Mouse (Mus musculus): ENCODE measurements around the gene Rab35. TPM values are rescaled to one million over a fixed set of nuclear protein-coding genes. Genes with fewer than 3 reads are reported as not detected.

Rab35 gene
- polyA plus RNA-seq, 1 experiment from 2014 or later = 17.1 TPM

DNA sequence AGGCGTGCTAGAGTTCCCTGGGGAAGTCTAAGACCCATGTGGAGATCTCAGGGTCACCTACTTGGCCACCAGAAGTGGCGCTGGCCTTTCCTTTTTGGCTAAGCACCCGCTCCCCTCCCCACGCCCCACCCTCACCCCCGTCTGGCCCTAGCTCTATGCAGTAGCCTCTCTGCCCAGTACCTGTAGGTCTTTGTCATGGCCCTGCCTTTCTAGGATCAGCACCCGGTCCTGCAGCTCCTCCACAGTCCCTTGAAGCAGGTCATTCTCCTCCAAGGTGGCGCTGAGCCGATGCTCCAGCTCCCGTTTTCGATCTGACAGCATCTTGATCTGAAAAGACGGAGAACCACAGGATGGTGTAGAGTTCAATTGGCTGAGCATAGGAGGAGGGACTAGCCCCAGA, 38.3 kb downstream of the Rab35 start:
- H3K9me3 ChIP-seq = no peaks in the 10 kb centered on the region
- H3K4me1 ChIP-seq (replicated peaks) = peaks cover 6% of the 10 kb centered on the region
- H3K4me2 ChIP-seq = no peak overlapping the region
- H3K27ac ChIP-seq (replicated peaks) = no peak overlapping the region
- 91% methylated on average over 11 of the region's 11 CpGs for WGBS
- H3K9ac ChIP-seq = no peak overlapping the region
- H3K36me3 ChIP-seq = peaks cover 19% of the 10 kb centered on the region; the same call in 1 of the 2 replicates
- no peak overlapping the region for H3K4me3 ChIP-seq
- ATAC-seq (ENCODE audit: low read depth) = no peak
- no peaks in the 10 kb centered on the region for H3K27me3 ChIP-seq

DNA sequence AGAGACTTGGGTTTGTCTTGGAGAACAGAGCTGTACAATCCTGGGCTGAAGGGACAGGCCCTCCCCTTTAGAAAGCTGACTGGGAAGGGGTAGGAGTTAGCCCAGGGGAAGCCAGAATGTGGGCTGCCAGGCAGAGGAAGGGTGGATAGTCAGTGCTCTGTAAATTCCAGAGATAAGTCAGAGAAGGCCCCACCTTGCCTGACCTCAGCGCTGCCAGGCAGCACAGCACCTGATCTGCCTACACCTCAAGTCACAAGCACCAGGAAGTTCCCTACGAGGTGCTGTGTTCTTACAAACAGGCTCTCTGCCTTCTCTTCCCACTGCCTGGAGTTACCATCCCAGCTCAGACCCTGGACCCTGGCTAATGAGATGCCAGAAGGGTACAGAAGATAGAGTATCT, 38.7 kb downstream of the Rab35 start:
- 76% methylated on average over 2 of the region's 2 CpGs for WGBS
- Histone ChIP-seq H3K4me1 (replicated peaks) (peaks cover 6% of the 10 kb centered on the region), H3K27me3 (no peaks in the 10 kb centered on the region), H3K9ac (no peak overlapping the region), H3K36me3 (peaks cover 19% of the 10 kb centered on the region; the same call in 1 of the 2 replicates), H3K9me3 (no peaks in the 10 kb centered on the region), H3K4me3 (no peak overlapping the region), H3K27ac (replicated peaks) (no peak overlapping the region), H3K4me2 (no peak overlapping the region)
- ATAC-seq (ENCODE audit: low read depth) = no peak

DNA sequence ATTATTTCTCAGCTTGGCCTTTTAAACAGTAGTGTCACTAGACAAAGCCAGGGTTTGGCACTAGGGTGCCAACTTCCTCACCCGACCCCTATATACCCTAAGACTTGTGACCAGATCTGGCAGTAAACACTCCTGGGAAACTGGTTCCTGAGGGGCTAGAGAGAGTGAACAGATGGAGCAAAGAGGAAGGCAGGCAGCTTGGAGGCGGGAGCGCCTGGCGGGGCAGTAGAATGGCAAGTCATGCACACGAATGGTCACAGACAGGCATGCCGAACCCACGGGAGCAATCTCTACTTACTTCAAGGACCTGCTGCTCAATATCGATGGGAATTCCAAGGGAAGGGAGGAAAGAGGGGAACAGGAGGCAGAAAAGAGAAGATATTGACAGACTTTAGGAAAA, 40.1 kb downstream of the Rab35 start:
- no peaks in the 10 kb centered on the region for H3K4me1 ChIP-seq (replicated peaks)
- no peaks in the 10 kb centered on the region for H3K9me3 ChIP-seq
- no peak overlapping the region for H3K4me3 ChIP-seq
- no peak for ATAC-seq (ENCODE audit: low read depth)
- H3K36me3 ChIP-seq = peaks cover 19% of the 10 kb centered on the region; the same call in 1 of the 2 replicates
- H3K9ac ChIP-seq = no peak overlapping the region
- H3K27me3 ChIP-seq = no peaks in the 10 kb centered on the region
- 50% methylated on average over 8 of the region's 8 CpGs for WGBS
- no peak overlapping the region for H3K27ac ChIP-seq (replicated peaks)
- H3K4me2 ChIP-seq = no peak overlapping the region

DNA sequence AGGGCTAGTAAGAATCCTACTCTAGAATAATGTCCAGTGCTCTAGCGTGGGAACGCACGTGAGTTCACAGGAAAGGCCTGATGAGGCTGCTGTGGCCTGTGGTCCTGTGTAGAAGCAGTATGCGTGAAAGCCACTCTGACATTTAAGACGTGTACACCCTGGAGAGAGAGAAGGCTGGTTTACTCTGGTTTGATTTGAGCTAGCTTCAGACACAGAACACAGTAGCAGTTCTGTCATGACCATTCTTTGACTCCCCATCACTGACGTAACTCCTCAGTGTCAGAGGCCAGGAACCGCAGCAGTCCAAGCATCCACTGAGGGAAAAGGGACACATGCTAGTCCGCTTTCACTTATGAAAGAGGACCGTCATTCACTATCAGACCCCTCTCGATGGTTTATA, 53.4 kb downstream of the Rab35 start:
- ATAC-seq (ENCODE audit: low read depth) = no peak
- Histone ChIP-seq H3K4me2 (no peak overlapping the region), H3K9me3 (no peaks in the 10 kb centered on the region), H3K4me3 (no peak overlapping the region), H3K27ac (replicated peaks) (no peak overlapping the region), H3K27me3 (no peaks in the 10 kb centered on the region), H3K9ac (no peak overlapping the region), H3K36me3 (no peaks in the 10 kb centered on the region), H3K4me1 (replicated peaks) (no peaks in the 10 kb centered on the region; the same call in 1 of the 2 replicates)
- WGBS = 87% methylated on average over 10 of the region's 10 CpGs

DNA sequence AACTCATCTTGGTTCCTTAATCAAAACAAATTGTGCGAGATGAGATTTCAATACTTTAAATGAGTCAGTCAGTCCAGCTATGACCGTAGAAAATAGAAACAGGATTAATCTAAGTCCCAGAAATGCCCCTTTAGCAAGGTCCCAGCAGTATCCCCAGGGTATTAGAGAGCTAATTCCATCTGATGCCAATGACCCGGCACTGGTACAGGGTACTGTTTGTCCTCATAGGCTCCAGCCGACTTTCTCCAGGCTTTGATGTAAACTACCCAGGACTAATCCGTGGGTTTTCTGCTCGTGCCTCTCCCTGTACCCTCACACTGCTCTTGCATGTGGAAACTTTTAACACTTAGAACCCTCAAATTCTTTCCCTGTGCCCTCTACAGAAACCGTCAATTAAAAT, 55.0 kb downstream of the Rab35 start:
- no peaks in the 10 kb centered on the region; the same call in 1 of the 2 replicates for H3K4me1 ChIP-seq (replicated peaks)
- H3K4me2 ChIP-seq = no peak overlapping the region
- no peak overlapping the region for H3K9ac ChIP-seq
- no peaks in the 10 kb centered on the region for H3K9me3 ChIP-seq
- no peaks in the 10 kb centered on the region for H3K36me3 ChIP-seq
- WGBS = 67% methylated on average over 7 of the region's 7 CpGs
- H3K27me3 ChIP-seq = no peaks in the 10 kb centered on the region
- ATAC-seq (ENCODE audit: low read depth) = no peak
- H3K27ac ChIP-seq (replicated peaks) = no peak overlapping the region
- H3K4me3 ChIP-seq = no peak overlapping the region

DNA sequence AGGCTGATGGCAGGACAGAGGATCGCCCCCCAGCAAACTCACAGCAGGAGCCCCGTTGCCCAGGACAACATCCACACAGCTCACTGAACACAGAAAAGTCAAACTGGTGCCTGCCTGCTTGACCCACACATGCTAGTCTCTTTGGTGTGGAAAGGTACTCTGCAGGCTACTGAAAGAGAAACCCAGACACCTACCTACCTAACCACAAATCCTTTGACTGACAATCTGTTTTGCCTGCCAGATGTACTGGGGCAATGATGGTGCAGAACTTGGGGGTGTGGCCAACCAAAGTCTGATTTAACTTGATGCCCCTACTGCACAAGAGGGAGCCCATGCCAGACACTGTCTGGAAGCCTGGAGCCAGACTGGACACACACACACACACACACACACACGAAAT, 61.6 kb downstream of the Rab35 start:
- Histone ChIP-seq H3K9me3 (no peaks in the 10 kb centered on the region), H3K36me3 (no peaks in the 10 kb centered on the region), H3K4me2 (no peak overlapping the region), H3K4me3 (no peak overlapping the region), H3K27me3 (no peaks in the 10 kb centered on the region), H3K4me1 (replicated peaks) (peaks cover 7% of the 10 kb centered on the region; the same call in 1 of the 2 replicates), H3K9ac (no peak overlapping the region), H3K27ac (replicated peaks) (no peak overlapping the region)
- ATAC-seq (ENCODE audit: low read depth) = no peak
- WGBS = 53% methylated on average over 3 of the region's 3 CpGs

DNA sequence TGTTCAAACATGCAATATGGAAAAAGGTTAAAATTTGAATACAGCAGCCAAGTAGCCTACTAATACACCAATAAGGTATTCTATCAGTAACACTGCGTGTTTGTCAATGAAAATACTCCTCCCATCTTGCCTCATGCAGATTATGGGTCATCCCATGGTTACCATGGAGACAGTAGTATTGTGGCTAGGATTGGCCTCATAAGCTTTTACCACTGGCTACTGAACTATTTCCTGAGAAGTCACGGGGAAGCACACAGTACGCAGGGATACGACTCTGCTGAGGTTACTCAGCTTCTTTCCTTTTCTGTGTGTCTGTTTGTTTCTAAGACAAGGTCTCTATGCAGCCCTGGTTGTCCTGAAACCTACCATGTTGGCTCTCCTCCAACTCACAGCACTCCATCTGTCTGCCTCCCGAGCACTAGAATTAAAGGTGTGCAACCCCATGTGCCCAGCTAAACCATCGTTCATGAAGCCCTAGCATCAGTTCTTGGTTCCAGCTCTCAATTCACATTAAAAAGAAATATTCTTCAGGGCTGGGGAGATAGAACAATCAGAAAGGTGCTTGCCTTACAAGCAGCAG, 63.6 kb downstream of the Rab35 start:
- WGBS = 51% methylated on average over 6 of the region's 6 CpGs
- Histone ChIP-seq H3K4me1 (replicated peaks) (peaks cover 7% of the 10 kb centered on the region; the same call in 1 of the 2 replicates), H3K36me3 (no peaks in the 10 kb centered on the region), H3K4me2 (no peak overlapping the region), H3K4me3 (no peak overlapping the region), H3K9me3 (no peaks in the 10 kb centered on the region), H3K27me3 (no peaks in the 10 kb centered on the region), H3K27ac (replicated peaks) (0 out of 2 replicates have a peak overlapping the region, but pooled peaks have one; percentile 13), H3K9ac (no peak overlapping the region)
- no peak for ATAC-seq (ENCODE audit: low read depth)

DNA sequence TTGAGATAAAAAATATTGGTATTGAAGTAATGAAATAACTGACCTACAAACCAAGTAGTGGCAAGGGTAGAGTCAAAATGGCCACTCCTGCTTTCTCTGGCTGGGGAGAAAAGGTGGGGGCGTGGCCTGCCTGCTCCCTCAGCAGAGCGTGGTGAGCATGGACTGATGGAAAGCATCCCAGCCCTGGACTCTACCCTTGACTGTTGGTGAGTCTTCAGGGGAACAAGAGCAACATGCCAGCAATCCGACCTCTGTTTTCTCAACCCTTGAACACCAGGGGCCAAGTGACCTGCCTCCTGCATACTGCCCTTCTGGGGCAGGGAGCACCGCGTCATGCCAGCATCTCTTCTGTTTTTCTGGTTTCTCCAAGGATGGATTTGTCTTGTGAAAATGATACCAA, 65.1 kb downstream of the Rab35 start:
- Histone ChIP-seq H3K4me2 (no peak overlapping the region), H3K4me3 (no peak overlapping the region), H3K27ac (replicated peaks) (no peak overlapping the region), H3K36me3 (no peaks in the 10 kb centered on the region), H3K4me1 (replicated peaks) (peaks cover 7% of the 10 kb centered on the region; the same call in 1 of the 2 replicates), H3K9ac (no peak overlapping the region), H3K27me3 (no peaks in the 10 kb centered on the region), H3K9me3 (no peaks in the 10 kb centered on the region)
- no peak for ATAC-seq (ENCODE audit: low read depth)
- 70% methylated on average over 5 of the region's 5 CpGs for WGBS

Small RNA genes within 50 kb of the gene (microRNA-seq; reads per million reads assigned to microRNA genes)
- gene Mir7030 = not detected

Other genes with a start within 250 kb of the Rab35 start
- 66.5 and 66.7 TPM in 2 replicates for gene Msi1, start 202.3 kb upstream of the Rab35 start, polyA plus RNA-seq (2015; fragmentation: Nextera tagmentation; extraction: Ambion mirVana)
- 0.95 TPM in 1 of 2 replicates, not detected in the other for gene Pla2g1b, start 165.6 kb upstream of the Rab35 start, polyA plus RNA-seq (2015; fragmentation: Nextera tagmentation; extraction: Ambion mirVana)
- gene Sirt4, start 147.2 kb upstream of the Rab35 start, polyA plus RNA-seq (2015; fragmentation: Nextera tagmentation; extraction: Ambion mirVana) = 26.8 and 33.0 TPM in 2 replicates
- 26.5 and 26.6 TPM in 2 replicates for gene Pxn, start 125.2 kb upstream of the Rab35 start, polyA plus RNA-seq (2015; fragmentation: Nextera tagmentation; extraction: Ambion mirVana)
- gene Rplp0, start 72.4 kb upstream of the Rab35 start, polyA plus RNA-seq (2015; fragmentation: Nextera tagmentation; extraction: Ambion mirVana) = 767 and 869 TPM in 2 replicates
- gene Gcn1l1, start 66.7 kb upstream of the Rab35 start, polyA plus RNA-seq (2015; fragmentation: Nextera tagmentation; extraction: Ambion mirVana) = 36.5 and 39.3 TPM in 2 replicates
- gene Bicdl1, start 99.7 kb downstream of the Rab35 start, polyA plus RNA-seq (2015; fragmentation: Nextera tagmentation; extraction: Ambion mirVana) = 23.0 and 24.2 TPM in 2 replicates
- 16.6 and 18.6 TPM in 2 replicates for gene Cit, start 213.4 kb downstream of the Rab35 start, polyA plus RNA-seq (2015; fragmentation: Nextera tagmentation; extraction: Ambion mirVana)